Mouse (Mus musculus): Measurements from ENCODE around the gene Nf2. TPM values are rescaled to one million over a fixed set of nuclear protein-coding genes. Genes with fewer than 3 reads are reported as not detected.

Nf2 gene
- polyA plus RNA-seq, 1 experiment, result 77.7 TPM

DNA sequence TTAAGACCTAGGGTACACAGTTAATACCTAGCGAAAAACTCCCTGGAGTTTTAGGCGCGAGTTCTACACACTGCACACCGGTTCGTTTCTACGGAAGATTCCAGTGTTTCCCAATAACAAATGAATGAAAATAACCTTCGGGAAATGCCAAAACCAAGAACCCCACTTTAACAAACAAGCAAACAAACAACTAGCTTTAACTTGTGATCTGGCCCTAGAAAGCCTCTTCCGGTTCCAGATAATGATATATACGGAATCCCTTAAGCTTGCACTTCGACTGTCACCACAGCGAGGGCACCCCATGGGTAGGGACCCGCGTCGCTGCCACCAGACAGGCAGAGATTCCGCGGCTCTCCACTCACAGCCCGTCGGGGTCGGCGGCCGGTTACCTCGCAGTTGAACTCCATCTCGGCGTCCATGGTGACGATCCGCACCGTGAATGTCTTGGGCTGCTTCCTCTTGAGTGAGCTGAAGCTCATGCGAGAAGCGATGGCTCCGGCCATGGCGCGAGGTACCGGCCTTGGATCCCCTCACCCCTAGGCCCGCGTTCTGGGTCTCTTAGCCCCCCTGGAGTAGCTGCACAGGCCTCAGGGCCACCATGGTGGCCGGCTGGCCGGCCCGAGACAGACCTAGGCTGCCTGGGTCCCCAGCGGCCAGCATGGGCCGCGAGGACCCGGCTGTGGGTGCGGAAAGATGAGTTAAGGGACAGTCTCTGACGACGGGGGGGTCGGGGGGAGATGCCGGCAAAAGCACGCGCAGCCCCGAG is 670 bp downstream of the Nf2 start:
- no peak for TF ChIP-seq POLR2A (IDR thresholded peaks at IDR 0.05; ENCODE audit: insufficient read depth, low read length)
- TF ChIP-seq EP300 (IDR thresholded peaks at IDR 0.05; ENCODE audit: insufficient read depth, low read depth, low read length), result no peak
- TF ChIP-seq CTCF (IDR thresholded peaks at IDR 0.05; ENCODE audit: low read depth, low read length), result no peak
- H3K4me3 ChIP-seq (ENCODE audit: low read depth, low read length), result peak overlapping the region; percentile 97
- H3K9me3 ChIP-seq (replicated peaks; ENCODE audit: control insufficient read depth, insufficient read depth, low read length, poor library complexity, severe bottlenecking), result peaks cover 8% of the 10 kb centered on the region
- H3K36me3 ChIP-seq (ENCODE audit: control insufficient read depth, insufficient read depth, low read length, poor library complexity, severe bottlenecking), result peaks cover 4% of the 10 kb centered on the region; the same call in 1 of the 2 replicates
- peak overlapping the region; percentile 99 for H3K9ac ChIP-seq (ENCODE audit: low read depth, poor library complexity, severe bottlenecking)
- H3K27ac ChIP-seq (ENCODE audit: insufficient read depth, low read length), result peak overlapping the region; percentile 32; the same call in 1 of the 2 replicates
- H3K4me1 ChIP-seq (ENCODE audit: control insufficient read depth, insufficient read depth, low read length), result no peaks in the 10 kb centered on the region
- no peaks in the 10 kb centered on the region for H3K27me3 ChIP-seq (ENCODE audit: control insufficient read depth, insufficient read depth, low read length, poor library complexity, severe bottlenecking)

DNA sequence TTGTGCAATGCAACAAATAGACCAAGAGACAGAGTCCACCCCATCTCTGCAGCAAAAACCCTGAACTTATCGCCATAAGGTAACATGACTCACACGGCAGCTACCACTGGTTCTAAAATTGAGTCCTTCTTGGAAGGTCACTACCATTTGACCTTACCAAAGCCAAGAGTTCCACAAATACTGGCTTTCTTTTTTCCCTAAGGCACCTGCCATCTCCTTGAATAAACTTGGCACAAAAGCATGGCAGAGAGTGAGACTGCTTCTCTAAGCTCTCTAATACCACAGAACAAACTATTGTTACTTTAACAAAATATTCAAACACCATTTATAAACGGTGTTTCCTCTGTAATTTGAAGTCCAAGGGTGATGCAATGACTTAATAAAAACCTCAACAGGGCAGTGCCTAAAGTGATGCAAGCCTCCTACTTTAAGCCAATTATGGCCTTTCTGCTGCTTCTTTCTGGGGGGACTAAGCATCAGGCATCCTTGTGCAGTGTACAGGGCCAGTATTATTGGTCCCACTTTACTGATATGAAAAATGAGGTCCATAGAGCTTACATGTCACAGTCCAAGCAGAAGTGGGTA is 8.3 kb downstream of the Nf2 start:
- Histone ChIP-seq H3K4me1 (ENCODE audit: control insufficient read depth, insufficient read depth, low read length) (no peaks in the 10 kb centered on the region), H3K36me3 (ENCODE audit: control insufficient read depth, insufficient read depth, low read length, poor library complexity, severe bottlenecking) (no peaks in the 10 kb centered on the region; the same call in 1 of the 2 replicates), H3K9me3 (replicated peaks; ENCODE audit: control insufficient read depth, insufficient read depth, low read length, poor library complexity, severe bottlenecking) (no peaks in the 10 kb centered on the region), H3K9ac (ENCODE audit: low read depth, poor library complexity, severe bottlenecking) (no peak overlapping the region), H3K4me3 (ENCODE audit: low read depth, low read length) (no peak overlapping the region), H3K27ac (ENCODE audit: insufficient read depth, low read length) (no peak overlapping the region), H3K27me3 (ENCODE audit: control insufficient read depth, insufficient read depth, low read length, poor library complexity, severe bottlenecking) (no peaks in the 10 kb centered on the region; the same call in 1 of the 2 replicates)
- TF ChIP-seq EP300 (IDR thresholded peaks at IDR 0.05; ENCODE audit: insufficient read depth, low read depth, low read length), result no peak
- no peak for TF ChIP-seq CTCF (IDR thresholded peaks at IDR 0.05; ENCODE audit: low read depth, low read length)
- TF ChIP-seq POLR2A (IDR thresholded peaks at IDR 0.05; ENCODE audit: insufficient read depth, low read length), result no peak

DNA sequence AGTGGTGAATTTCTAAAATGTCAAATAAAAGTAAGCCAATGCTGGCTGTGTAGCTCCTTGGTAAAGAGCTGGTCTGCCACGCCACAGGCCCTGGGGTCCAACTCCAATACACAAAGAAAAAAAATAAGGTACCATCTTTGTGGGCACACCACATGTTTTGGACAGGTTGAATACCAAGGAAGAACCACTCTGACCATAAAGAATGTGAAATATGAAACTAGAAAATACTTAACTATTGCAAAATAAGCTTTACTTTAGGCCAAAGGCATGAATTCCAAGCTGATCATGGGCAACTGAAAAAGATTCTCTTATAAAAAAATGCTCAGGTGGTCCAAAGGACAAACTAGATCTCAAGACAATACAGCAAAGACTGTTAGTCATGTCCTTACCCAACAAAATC is 11.1 kb downstream of the Nf2 start:
- Histone ChIP-seq H3K36me3 (ENCODE audit: control insufficient read depth, insufficient read depth, low read length, poor library complexity, severe bottlenecking) (no peaks in the 10 kb centered on the region), H3K4me3 (ENCODE audit: low read depth, low read length) (no peak overlapping the region), H3K27ac (ENCODE audit: insufficient read depth, low read length) (no peak overlapping the region), H3K9me3 (replicated peaks; ENCODE audit: control insufficient read depth, insufficient read depth, low read length, poor library complexity, severe bottlenecking) (no peaks in the 10 kb centered on the region), H3K9ac (ENCODE audit: low read depth, poor library complexity, severe bottlenecking) (no peak overlapping the region), H3K4me1 (ENCODE audit: control insufficient read depth, insufficient read depth, low read length) (no peaks in the 10 kb centered on the region), H3K27me3 (ENCODE audit: control insufficient read depth, insufficient read depth, low read length, poor library complexity, severe bottlenecking) (no peaks in the 10 kb centered on the region; the same call in 1 of the 2 replicates)
- TF ChIP-seq EP300 (IDR thresholded peaks at IDR 0.05; ENCODE audit: insufficient read depth, low read depth, low read length) (no peak), POLR2A (IDR thresholded peaks at IDR 0.05; ENCODE audit: insufficient read depth, low read length) (no peak), CTCF (IDR thresholded peaks at IDR 0.05; ENCODE audit: low read depth, low read length) (no peak)

DNA sequence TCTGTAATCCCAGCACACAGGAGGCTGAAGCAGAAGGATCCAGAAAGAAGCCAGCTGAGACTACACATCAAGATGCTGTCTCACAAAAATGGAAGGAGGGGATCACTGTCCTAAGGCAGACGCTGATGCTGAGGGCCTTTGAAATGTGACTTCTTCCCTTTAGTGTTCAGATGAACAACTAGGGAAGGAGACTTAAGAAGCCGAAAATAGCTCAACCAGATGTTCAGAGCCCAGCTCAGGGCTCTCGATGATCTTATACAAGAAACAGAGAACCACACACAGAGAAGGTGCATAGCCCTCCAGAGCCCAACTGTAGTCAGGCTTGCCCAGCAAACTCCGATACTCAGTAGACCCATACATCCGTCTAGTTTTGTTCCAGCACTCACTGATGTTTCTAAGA is 12.0 kb downstream of the Nf2 start:
- Histone ChIP-seq H3K27me3 (ENCODE audit: control insufficient read depth, insufficient read depth, low read length, poor library complexity, severe bottlenecking) (no peaks in the 10 kb centered on the region), H3K9me3 (replicated peaks; ENCODE audit: control insufficient read depth, insufficient read depth, low read length, poor library complexity, severe bottlenecking) (no peaks in the 10 kb centered on the region), H3K4me3 (ENCODE audit: low read depth, low read length) (no peak overlapping the region), H3K9ac (ENCODE audit: low read depth, poor library complexity, severe bottlenecking) (no peak overlapping the region), H3K27ac (ENCODE audit: insufficient read depth, low read length) (no peak overlapping the region), H3K36me3 (ENCODE audit: control insufficient read depth, insufficient read depth, low read length, poor library complexity, severe bottlenecking) (no peaks in the 10 kb centered on the region), H3K4me1 (ENCODE audit: control insufficient read depth, insufficient read depth, low read length) (no peaks in the 10 kb centered on the region)
- TF ChIP-seq EP300 (IDR thresholded peaks at IDR 0.05; ENCODE audit: insufficient read depth, low read depth, low read length), result no peak
- TF ChIP-seq POLR2A (IDR thresholded peaks at IDR 0.05; ENCODE audit: insufficient read depth, low read length), result no peak
- TF ChIP-seq CTCF (IDR thresholded peaks at IDR 0.05; ENCODE audit: low read depth, low read length), result no peak

DNA sequence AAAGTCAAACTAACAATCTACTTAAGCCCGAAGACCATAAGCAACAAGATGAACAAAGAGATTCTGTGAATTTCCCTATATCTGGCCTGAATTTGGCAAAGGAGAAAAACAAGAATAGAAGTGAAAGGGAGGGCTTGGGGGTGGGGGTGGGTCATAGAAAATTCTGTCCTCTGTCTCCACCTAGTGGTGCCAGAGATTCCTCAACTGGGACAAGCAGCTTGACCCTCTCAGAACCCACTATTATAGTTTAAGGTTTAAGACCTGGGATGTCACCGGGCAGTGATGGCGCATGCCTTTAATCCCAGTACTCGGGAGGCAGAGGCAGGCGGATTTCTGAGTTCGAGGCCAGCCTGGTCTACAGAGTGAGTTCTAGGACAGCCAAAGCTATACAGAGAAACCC is 12.6 kb downstream of the Nf2 start:
- Histone ChIP-seq H3K4me1 (ENCODE audit: control insufficient read depth, insufficient read depth, low read length) (no peaks in the 10 kb centered on the region), H3K9me3 (replicated peaks; ENCODE audit: control insufficient read depth, insufficient read depth, low read length, poor library complexity, severe bottlenecking) (no peaks in the 10 kb centered on the region), H3K9ac (ENCODE audit: low read depth, poor library complexity, severe bottlenecking) (no peak overlapping the region), H3K27me3 (ENCODE audit: control insufficient read depth, insufficient read depth, low read length, poor library complexity, severe bottlenecking) (no peaks in the 10 kb centered on the region), H3K27ac (ENCODE audit: insufficient read depth, low read length) (no peak overlapping the region), H3K36me3 (ENCODE audit: control insufficient read depth, insufficient read depth, low read length, poor library complexity, severe bottlenecking) (no peaks in the 10 kb centered on the region), H3K4me3 (ENCODE audit: low read depth, low read length) (no peak overlapping the region)
- TF ChIP-seq EP300 (IDR thresholded peaks at IDR 0.05; ENCODE audit: insufficient read depth, low read depth, low read length) (no peak), CTCF (IDR thresholded peaks at IDR 0.05; ENCODE audit: low read depth, low read length) (peak; percentile 45)

DNA sequence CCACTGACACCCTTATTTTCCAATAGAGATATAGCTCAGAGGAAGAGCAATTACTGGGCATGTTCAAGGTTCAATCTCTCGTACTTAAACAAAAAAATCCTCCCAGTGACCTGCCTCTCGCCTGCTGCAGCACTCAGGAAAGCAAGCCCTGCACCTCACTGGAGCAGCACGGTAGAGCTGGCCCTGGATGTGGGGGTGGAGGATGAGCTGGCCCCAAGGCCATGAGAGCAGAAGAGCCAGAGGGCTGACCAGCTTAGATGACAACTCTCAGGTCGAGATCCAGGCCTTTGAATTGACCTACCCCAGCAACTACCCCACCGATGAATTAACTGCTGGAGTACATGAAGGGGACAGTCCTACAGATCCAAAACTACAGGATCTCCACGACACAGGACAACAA is 13.9 kb downstream of the Nf2 start:
- H3K27me3 ChIP-seq (ENCODE audit: control insufficient read depth, insufficient read depth, low read length, poor library complexity, severe bottlenecking), result no peaks in the 10 kb centered on the region
- no peaks in the 10 kb centered on the region for H3K9me3 ChIP-seq (replicated peaks; ENCODE audit: control insufficient read depth, insufficient read depth, low read length, poor library complexity, severe bottlenecking)
- no peak overlapping the region for H3K9ac ChIP-seq (ENCODE audit: low read depth, poor library complexity, severe bottlenecking)
- H3K36me3 ChIP-seq (ENCODE audit: control insufficient read depth, insufficient read depth, low read length, poor library complexity, severe bottlenecking), result no peaks in the 10 kb centered on the region
- no peaks in the 10 kb centered on the region for H3K4me1 ChIP-seq (ENCODE audit: control insufficient read depth, insufficient read depth, low read length)
- no peak overlapping the region for H3K4me3 ChIP-seq (ENCODE audit: low read depth, low read length)
- TF ChIP-seq EP300 (IDR thresholded peaks at IDR 0.05; ENCODE audit: insufficient read depth, low read depth, low read length) (no peak), POLR2A (IDR thresholded peaks at IDR 0.05; ENCODE audit: insufficient read depth, low read length) (no peak), CTCF (IDR thresholded peaks at IDR 0.05; ENCODE audit: low read depth, low read length) (no peak)
- no peak overlapping the region for H3K27ac ChIP-seq (ENCODE audit: insufficient read depth, low read length)
